Mouse (Mus musculus): ENCODE data around the gene Gm37240.
A peak's percentile ranks its signal among the peaks of the same experiment; 100 is the strongest.

Gm37240 gene

GRCm38 (mm10) chr3:85746116-85746515 lies 141.2 kb downstream of the Gm37240 start:
- DNase-seq, result no peak

- DNase-seq, result no peak
Measured at GRCm38 (mm10) chr3:85741767-85742166, 145.6 kb downstream of the Gm37240 start.

GRCm38 (mm10) chr3:85738591-85738990 lies 148.7 kb downstream of the Gm37240 start:
- no peak for DNase-seq

- no peak for DNase-seq
Measured at GRCm38 (mm10) chr3:85733939-85734729, 153.2 kb downstream of the Gm37240 start.

GRCm38 (mm10) chr3:85727171-85727570 lies 160.1 kb downstream of the Gm37240 start:
- DNase-seq, result no peak

GRCm38 (mm10) chr3:85725971-85726370 lies 161.3 kb downstream of the Gm37240 start:
- DNase-seq, result no peak

GRCm38 (mm10) chr3:85725110-85725509 lies 162.2 kb downstream of the Gm37240 start:
- no peak for DNase-seq

- no peak for DNase-seq
Measured at GRCm38 (mm10) chr3:85722581-85722980, 164.7 kb downstream of the Gm37240 start.

- no peak for DNase-seq
Measured at GRCm38 (mm10) chr3:85715764-85716297, 171.5 kb downstream of the Gm37240 start.

GRCm38 (mm10) chr3:85713936-85714709 lies 173.2 kb downstream of the Gm37240 start:
- DNase-seq, result no peak

GRCm38 (mm10) chr3:85710695-85711094 lies 176.6 kb downstream of the Gm37240 start:
- DNase-seq, result no peak

- DNase-seq, result peak in 1 of 2 experiments; percentile 4
Measured at GRCm38 (mm10) chr3:85707421-85707820, 179.9 kb downstream of the Gm37240 start.

- no peak for DNase-seq
Measured at GRCm38 (mm10) chr3:85703141-85703882, 184.0 kb downstream of the Gm37240 start.

- no peak for DNase-seq
Measured at GRCm38 (mm10) chr3:85698496-85698895, 188.8 kb downstream of the Gm37240 start.

- no peak for DNase-seq
Measured at GRCm38 (mm10) chr3:85695056-85695455, 192.3 kb downstream of the Gm37240 start.

GRCm38 (mm10) chr3:85693013-85693412 lies 194.3 kb downstream of the Gm37240 start:
- DNase-seq, result no peak

- no peak for DNase-seq
Measured at GRCm38 (mm10) chr3:85691134-85691533, 196.2 kb downstream of the Gm37240 start.

- no peak for DNase-seq
Measured at GRCm38 (mm10) chr3:85688341-85688740, 199.0 kb downstream of the Gm37240 start.

- DNase-seq, result no peak
Measured at GRCm38 (mm10) chr3:85685271-85685670, 202.0 kb downstream of the Gm37240 start.

GRCm38 (mm10) chr3:85683618-85684017 lies 203.7 kb downstream of the Gm37240 start:
- no peak for DNase-seq

- no peak for DNase-seq
Measured at GRCm38 (mm10) chr3:85681136-85681535, 206.2 kb downstream of the Gm37240 start.

GRCm38 (mm10) chr3:85679960-85680359 lies 207.4 kb downstream of the Gm37240 start:
- DNase-seq, result no peak

Measured in thymus, postnatal 36 days (tissue).